Mouse (Mus musculus): ENCODE data around the gene Ecm1.

Gene Ecm1

DNA sequence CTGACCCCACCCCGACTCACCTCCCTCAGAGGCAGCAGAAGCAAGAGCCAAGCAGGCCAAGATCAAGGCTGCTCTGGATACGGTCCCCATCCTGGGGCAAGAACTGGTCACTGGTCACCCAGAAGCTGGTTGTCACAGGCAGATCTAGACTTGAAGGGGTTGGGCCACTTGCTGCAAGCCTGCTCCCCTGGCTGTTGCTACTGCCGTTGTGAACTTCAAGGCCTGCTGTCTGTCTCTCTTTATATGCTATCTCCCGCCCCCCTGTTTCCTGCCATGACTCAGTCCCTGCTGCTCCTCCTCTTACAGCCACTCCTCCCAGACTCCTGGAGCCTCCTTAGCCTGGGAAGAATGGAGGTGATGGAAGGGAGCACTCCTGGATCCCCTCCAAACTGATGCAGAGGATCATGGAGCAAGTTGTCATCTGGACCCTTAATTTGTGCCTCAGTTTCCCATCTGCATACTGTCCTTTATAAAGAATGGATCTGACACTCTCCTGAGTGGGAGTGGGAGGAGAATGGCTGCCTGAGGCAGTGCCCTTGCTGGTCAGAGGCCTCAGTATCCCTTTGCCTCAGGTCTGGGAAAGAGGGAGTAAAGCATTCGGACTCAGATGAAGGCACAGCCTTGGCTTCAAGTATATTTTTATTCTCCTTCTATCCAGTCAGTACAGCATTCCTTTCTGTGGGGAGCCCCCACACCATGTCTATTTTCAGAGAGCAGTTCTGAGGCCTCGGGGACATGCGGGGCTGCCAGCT is at the start of gene Ecm1:
Ecm1 (minus strand) TSS at position 217 of the 752 bp plus-strand sequence.
- DNase-seq, result peak; percentile 68 to 75

DNA sequence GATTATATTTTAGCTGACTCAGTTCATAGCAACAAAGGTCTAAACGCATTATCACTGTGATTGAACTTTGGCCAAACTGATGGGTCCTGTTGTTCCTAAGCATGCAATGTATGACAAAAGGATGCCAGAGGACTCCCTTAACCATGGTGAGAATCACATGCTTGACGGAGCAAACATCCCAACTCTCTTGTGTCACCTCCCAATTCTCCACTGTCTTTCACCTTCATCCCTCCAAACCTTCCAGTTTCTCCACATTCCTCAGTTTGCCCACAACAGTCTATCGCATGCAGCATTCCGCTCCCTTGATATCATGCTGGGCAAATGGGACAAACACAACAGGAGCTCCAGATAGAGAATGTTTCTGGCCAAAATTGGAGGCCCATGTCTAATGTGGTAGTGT is 46.1 kb upstream of the Ecm1 start:
- no peak for DNase-seq

DNA sequence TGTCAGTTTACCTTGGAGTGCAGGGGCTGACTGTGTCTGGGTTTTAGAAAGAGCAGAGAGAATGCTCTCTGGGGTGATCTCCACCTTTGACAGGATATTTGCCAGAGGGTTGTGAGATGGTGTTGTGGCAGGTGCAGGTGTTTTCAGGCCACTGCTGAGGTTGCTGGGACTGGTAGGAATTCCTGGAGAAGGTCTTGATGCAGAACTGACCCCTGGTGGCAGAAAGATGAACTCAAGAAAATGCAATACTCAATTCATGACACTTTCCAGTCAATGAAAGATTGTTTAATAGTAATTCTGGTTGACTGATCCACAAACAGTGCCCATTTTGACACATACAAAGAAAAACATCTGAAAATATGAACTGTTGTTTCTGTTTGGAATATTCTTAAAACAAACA is 32.6 kb upstream of the Ecm1 start:
- DNase-seq, result peak in 1 of 2 experiments; percentile 36

DNA sequence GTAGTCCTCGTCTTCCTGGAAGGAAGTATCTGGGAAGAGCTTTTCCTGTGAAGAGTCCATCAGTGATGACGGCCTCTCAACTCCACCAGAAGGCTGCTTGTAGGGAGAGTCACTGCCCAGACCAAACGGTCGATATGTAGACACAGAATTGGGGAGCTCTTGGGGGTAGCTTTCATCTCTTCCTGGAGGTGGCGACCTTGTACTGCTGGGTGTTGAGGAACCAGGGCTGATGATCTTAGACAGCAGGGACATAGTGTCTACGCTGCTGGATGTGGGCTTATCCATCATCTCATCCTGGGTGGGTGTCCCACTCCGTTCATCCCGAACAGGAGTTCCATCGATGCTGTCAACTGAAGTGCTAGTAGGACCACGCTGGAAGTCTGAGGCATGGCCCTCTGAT is 26.2 kb upstream of the Ecm1 start:
- no peak for DNase-seq

DNA sequence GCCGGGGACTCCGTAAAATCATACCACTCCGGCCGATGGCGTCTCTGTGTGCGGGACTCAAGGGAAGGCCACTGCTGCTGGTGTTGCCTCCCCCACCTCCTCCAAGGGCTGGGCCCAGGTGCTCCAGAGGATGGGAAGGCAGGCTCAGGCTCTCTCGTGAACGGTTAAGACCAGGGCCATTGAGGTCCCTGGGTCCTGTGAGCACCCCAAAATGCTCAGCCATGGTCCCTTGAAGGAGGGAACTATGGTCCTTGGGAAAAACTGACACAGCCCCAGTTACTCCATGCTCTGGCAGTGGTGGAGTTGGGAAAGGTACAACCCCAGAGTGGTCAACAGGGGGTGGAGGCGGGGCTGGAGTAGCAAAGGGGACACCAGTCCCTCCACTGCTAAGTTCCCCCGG is 24.4 kb upstream of the Ecm1 start:
- no peak for DNase-seq

DNA sequence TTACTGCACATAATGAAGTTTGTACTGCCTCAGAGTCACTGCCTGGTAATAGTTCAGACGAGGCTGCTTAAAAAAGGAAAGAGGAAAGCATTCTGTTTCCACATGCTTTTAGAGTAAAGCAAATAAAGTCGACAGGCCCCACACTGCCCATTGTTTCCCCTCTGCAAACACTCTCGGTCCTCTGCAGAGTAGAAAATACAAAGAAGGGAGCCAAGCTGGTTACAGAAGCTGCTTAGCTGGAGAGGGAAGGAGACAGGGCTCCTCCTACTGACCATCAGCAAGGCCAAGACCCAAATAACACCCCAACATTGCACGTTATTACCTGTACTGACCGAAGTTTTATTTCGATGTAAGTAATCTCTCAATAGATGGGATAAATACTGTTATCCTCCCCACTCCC is 23.6 kb upstream of the Ecm1 start:
- peak; percentile 56 to 72 for DNase-seq

DNA sequence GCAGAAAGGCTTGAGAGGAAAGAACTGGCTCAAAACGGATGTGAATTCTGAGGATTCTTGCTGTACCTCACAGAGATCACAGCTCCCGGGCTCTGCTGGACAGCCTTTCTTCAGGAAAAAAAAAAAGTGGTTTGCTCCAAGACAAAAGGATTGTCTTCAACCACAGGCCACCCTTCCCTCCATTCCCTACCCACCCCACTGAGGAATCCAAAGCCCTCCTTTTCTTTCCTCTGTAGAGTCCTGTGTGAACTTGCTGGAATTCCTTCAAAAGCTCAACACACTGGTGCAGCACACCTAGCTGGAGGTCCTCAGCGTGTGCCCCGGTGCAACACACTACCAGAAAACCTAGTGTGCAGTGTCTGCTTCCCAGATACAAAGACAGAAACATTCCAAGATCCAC is 22.4 kb upstream of the Ecm1 start:
- DNase-seq, result no peak

DNA sequence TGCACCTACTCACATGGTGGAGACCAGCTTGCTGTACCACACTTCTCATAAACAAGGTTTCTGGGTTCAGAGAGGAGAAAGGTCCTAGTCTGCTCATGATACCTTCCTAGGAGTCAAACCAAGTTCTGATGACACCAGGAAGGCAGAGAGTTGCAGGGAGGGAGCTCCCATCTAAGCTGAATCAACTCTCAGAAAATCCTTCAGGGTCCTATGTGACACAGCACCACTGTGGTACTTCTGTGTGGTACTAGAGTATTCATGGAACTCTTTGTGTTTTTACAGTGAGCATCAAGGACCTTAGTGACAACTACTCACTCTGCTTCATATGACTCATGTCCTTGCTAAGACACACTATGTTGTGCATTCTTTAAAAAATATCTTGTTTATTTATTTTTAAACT is 21.3 kb upstream of the Ecm1 start:
- no peak for DNase-seq

DNA sequence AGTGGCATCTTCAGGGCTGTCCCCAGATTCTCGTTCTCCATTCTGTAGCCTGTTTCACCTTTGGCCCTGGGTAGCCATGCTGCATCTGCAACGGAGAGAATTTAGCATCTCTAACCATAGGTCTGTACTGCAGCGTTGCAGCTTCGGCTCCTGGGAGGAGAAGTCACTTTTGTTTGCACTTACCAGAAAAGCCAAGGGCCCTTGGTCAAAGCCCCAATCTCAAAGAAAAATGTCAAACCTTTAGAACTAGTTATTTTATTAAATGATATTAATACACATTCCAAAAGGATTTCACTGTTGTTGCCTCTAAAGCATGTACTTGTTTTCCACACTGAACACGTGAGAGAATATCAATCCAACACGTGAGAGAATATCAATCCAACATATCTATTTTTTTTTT is 20.7 kb upstream of the Ecm1 start, which contains the start of gene Tars2:
Tars2 (minus strand) TSS at position 101 of the 400 bp plus-strand sequence.
- no peak for DNase-seq

DNA sequence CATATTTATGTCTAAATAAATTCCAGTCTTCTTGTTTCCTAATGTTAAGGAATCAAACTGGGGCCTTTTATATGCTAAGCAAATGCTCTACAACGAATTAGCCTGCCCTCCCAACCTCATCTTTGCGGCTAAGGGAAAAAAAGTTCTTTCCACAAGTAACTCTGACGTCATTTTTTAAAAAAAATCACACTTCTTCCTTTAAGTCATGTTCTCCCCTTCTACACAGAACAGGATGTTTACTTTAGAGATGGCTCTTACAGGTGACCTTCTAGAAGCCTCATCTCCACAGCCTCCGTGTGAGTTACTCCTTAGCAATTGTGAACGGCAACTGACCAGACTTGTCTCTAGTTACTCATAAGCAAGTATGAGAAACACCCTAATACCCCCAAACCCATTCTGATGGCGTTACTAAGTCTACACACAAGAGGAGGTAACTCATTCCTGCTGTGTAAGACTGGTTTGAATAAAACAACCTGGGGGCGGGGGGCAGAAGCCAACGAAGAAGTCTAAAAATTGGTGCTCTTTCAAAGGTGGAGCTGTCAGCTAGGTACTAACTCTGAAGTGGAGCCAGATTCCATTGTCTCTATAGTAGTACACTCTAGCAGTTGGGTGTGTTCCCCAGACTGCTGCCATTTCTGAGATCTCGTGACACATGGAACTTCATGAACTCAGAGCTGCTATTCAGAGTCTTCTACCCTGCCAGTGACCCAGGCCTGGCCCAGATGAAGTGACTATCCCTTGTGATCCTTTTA is 19.3 kb upstream of the Ecm1 start:
- no peak for DNase-seq

DNA sequence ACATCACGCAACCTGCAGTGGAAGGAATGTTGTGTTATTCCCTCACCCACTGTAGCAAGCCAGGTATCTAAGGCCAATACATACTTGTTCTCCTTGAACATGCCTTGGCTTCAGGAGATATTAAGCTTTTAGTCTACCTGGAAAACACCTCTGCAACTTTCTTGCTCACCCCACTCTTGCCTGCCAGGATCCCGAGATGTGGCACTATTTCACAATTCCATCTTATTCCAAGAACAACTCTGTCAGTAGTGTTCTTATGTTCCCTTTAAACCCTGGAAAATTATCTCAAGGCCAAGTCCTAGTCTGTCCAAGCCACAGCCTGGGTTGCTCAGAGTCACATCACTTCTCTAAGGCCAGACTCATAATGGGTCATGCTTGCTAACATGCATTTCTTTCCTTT is 17.4 kb upstream of the Ecm1 start:
- no peak for DNase-seq

DNA sequence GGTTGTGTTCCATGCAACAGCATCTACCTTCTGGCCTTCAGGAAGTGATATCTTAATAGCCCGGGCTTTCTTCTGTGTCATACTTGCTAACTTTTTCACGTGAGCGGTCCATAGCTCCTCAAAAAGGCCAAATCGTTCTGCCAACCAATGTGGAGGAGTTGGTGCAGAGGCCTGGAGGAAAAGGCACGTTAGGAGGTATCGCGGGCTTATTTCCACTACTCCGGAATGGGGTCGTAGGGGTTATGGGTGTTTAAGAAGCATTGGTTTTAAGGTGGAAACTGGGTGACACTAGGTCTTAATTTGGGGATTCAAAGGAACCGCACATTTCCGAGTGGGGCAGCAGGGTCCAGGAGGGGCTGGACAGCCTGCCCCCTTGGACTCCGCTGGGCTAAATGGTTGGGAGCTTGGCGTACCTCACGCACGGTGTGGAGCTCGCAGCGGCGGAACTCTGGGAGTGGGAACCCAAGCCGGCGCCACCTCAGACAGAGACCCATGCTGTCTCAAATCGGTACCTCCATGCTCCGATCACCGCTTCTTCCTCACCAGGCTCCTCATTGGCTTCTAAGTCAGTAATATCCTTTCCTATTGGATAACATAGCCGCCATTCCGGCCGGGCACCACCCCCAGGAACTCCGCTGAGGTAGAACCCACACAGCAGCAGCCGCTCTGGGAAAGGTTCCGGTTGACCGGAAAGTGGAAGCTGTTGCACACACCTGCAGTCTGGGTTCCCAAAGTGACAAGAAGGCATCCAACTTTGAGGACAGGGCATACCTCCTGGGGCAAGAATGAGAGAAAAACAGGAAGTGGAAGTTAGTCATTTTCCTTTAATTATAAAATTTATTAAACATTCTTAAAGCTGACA is 15.2 kb upstream of the Ecm1 start:
- peak; percentile 95 to 96 for DNase-seq

DNA sequence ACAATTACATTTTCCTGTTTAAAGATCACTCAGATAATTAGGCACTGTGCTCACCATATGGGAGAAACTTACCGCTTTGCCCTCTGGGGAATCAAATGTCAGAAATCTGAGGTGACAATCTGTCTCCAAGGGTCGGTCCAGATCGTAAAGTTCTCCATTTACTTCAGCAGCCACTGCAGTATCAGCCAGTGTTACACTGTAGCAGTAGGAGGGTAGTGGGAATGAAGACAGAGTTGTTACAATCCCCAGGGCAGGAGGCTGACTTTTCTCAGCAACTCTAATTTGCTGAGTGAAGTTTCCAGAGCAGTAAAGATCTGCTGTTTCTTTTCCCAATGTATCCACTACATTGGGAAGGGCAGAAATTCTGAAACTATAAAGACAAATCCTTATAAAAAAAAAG is 13.6 kb upstream of the Ecm1 start:
- DNase-seq, result no peak

DNA sequence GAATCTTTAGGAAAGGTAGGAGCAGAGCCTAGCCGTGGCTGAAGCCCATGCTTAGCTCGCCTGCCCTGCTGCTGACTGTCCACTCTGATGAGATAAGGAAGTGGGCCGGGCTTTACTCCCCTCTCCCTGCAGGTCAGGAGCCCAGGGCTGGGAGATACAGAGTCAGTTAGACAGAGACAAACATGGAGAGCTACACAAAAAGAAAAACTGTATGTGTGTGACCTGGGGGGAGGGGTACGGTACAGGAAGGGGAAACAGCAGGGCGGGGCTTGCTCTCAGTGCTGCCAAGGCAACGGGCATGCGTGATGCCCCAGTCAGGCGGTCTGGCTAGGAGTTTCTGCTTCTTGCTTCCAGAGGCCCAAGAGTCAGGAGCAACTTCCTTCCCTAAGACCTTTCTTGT is 1.0 kb upstream of the Ecm1 start:
- peak; percentile 56 to 62 for DNase-seq

DNA sequence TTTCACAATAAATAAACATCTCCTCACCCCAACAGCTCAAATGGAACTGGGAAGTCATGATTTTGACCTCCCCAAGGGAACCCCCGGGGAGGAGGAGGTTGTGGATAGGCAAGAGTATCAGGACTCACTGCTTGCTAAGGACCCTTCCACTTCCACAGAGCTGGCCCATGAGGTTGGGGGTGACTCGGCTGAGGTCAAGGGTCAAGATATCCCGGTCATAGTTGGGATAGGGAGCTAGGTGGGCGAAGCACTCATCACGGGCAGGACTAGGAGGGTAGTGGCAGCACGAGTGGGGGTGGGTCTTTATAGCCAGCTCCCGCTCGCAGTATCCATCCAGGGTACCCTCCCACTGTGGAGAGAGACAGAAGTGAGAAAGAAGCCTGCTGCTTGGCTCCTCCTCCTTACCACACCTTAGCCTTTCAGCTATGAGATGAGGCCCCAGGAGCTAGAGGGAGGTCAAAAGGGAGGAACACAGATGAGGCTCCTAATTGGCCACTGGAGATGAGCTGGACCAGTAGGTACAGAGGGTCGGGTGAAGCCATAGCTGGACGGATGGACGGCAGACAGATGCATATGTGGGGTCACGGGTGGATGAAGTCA is 4.2 kb downstream of the Ecm1 start:
- no peak for DNase-seq

DNA sequence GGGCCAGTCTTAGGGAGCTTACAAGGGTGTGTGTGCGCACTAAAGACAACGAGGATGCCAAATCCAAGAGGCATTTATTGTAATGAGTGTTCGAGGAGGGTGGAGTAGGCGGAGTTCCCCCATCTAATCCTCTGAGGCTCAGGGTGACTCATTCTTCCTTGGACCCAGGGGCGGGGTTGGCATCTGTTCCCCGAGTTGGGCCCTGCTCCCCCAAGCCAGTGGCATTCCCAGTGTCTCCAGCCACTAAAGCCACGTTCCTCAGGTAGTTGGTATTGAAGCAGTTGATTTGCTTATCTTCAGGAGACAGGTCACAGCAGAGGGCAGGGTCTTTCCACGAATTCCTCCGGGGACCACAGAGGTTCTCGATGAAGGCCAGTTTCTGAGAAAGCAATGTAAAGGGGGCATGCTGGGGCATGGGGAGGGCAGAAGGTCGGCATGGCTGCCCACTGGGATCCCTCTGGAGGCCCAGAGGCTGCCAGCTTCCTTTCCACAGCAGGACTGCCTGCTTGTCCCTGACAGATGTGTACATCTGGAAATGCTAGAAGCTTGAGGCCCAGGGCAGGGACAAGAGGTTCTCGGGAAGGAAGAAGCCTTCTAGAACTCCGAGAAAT is 5.2 kb downstream of the Ecm1 start:
- DNase-seq, result peak; percentile 39 to 46

DNA sequence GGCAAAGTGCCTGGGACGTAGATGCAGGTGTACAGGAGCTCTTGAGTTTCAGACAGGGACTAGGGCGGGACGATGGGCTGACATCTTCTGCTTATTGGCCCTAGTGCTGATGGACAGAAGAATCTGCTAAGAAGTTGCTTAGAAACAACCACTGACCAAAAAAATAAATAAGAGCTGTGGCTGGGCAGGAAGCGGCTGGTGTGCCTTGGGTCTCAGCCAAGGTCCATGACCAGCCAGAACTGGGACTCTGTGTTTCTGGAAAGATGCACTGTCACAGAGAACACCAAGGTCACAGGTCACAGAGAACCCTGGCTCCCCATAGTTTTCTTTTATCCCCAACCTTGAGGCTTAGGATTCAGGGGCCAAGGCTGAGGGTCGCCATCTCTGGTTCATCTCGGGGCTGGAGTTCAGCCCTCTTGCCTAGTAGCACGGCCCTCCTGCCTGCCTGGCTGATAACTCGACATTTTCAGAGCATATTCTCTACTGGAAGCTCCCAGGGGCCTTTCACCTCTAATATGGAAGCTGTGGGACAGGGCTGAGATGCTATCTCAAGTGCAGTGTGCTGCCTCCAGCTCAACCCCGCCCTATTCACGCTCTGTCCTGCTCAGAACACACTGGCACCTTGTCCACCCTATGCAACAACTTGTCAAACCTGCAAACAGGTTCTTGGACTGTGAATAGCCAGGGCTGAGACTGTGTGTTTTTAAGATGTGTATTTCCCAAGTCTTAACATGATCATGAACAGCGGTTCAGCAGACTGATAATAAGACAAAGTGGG is 6.4 kb downstream of the Ecm1 start:
- DNase-seq, result peak; percentile 72 to 82

DNA sequence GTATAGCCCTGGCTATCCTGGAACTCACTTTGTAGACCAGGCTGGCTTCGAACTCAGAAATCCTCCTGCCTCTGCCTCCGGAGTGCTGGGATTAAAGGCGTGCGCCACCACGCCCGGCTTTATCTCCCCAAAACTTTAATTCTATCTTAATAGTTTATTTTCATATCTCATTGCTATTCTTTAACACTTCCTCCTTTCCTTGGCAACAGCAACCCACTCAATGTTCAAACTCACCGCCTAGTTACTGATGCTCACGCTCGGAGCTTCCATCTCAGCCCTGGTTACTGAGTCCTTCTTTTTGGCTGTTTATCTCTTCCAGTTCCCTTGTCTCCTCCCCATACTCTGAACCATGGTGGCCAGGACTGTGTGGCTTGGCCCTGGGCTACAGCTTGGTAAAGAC is 7.1 kb downstream of the Ecm1 start:
- DNase-seq, result no peak

DNA sequence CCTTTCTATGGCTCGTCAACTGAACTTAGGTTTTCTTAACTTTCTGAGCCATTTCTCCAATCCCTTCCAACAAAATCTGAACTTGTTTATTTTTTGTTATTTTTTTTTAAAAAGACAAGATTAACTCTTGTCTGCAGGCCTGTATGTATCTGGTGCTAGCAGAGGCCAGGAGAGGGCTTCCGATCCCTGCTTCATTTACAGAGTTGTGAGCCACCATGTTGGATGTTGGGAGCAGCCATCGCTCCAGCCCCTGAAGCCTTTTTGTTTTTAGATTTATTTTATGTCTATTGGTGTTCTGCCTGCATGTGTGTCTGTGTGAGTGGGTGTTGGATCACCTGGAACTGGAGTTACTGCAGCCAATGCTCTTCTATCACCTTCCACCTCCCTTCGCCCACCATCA is 7.6 kb downstream of the Ecm1 start:
- DNase-seq, result no peak

DNA sequence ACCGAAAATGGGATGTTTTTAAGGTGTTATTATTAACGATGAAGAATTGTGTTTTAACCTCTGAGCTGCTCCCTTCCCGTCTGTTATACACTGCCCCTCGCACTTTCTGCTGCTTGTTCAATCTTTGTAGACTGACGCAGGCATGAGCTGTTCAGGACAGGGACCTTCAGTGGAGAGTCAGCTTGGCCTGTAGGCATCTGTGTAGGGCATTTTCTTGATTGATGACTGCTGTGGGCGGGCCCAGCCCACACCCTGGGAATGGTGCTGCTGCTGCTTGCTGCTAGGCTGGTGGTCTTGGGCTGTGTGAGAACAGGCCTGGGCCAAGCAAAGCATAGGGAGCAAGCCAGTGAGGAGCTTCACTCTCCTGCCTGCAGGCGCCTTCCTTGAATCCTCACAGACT is 8.9 kb downstream of the Ecm1 start:
- no peak for DNase-seq

DNA sequence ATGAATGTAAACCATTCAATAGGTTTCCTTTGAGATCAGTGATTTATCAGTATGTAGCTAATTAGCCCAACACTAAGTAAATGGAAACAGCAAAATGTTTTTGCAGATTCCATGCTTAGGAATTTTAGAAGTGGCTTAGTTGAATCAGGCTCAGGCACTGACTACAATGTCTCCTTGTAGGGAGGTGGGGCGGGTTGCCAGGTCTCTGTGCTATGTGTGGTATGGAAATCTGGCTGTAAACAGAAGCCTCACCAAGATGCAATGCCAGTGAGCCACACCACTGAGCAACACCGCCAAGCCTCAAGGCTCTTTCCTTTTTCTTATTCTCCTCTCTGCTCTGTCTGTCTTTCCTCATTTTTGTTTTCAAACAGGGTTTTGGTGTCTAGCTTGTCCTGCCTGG is 10.5 kb downstream of the Ecm1 start:
- peak; percentile 42 to 51 for DNase-seq

Measured in lung, adult 18-20 months (tissue).